Mouse (Mus musculus) erythroblast, adult 5-6 weeks (primary cell): ENCODE data around the gene Htr2b. TPM values are rescaled to one million over a fixed set of nuclear protein-coding genes. Genes with fewer than 3 reads are reported as not detected.

Experiments
- ATAC-seq: replicated peaks from 2 replicates; pipeline ENCODE4 v1.8.0; 2016; ENCODE audit warnings: moderate number of reproducible peaks, mild to moderate bottlenecking, moderate TSS enrichment, inconsistent platforms; ENCODE audit not compliant: poor library complexity, low FRiP score, severe bottlenecking
- total RNA-seq, 2 experiments: library from RNA; stranded (forward) in 1 of 2; stranded (reverse) in 1 of 2; fragments of 150-400 nt in 1 of 2; fragments of 200-764, 138-1000 nt in 1 of 2; gene quantifications; 2 replicates each; pipeline versions ENCODE4 v1.2.3 to v1.2.4; 2015 to 2017; ENCODE audit warnings: low replicate concordance in 2 of 2

Htr2b gene
- not detected in 2 replicates for total RNA-seq (2015; ENCODE audit: low replicate concordance)
- 0.42 TPM in 1 of 2 replicates, not detected in the other for total RNA-seq (2017; ENCODE audit: low replicate concordance)

DNA sequence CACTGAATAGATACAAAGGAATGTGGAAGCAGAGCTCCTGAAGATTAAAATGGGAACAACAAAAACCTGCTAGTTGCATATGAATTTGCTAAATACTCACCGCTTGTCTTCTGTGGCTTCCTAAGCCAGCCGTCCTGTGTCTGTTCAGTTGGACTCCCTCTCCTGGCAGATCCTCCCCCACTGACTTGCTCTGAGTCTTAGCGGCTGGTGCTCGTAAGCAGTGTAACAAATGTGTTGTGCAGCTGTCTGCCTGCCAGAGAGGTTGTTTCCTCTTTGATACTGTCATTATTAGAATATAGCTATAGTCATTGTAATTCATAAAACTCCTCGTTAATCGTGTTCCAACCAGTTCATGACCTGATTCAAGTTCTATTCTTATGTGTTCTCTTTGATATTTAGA lies at the start of gene Htr2b:
Htr2b (minus strand) TSS at position 192 of the 400 bp plus-strand sequence.
- ATAC-seq, result no peak

DNA sequence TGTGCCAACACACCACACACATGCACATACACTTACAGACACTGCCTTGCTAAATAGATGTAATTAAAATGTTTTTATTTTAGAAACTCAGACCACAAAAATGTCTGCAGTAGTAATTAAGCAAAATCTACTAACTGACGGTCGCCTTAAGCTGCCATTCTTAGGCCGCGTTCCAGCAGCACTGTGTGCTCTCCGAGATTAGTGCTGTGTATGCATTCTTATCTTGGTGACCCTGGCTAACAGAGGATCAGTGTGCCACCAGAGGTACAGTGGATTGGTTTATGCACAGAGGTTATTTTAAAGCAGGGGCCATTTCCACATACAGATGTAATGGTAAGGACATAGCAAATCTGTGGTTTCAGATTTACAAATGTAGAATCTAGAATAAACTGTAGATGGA lies 49.3 kb upstream of the Htr2b start:
- peak; percentile 91 for ATAC-seq

DNA sequence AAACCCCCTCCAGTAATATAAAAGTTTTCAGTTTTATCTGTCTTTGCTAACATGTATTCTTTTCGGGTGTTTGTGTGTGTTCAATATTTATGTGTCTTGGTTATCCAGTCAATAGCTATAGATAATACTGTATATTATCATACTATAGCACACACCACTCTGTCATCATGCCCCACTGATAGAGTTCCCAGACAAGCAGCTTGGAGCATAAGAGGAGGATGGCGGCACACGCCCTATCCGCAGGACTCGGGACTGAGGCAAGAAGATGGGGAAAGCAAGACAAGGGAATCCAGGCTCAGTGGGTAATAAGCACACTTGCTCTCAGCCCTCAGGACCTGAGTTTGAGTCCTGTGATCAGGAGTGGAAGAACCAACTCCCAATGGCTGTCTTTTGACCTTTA lies 48.7 kb upstream of the Htr2b start:
- ATAC-seq, result peak; percentile 81

- ATAC-seq, result 0 out of 2 replicates have a peak, but pooled peaks have one; percentile 26
Observed at GRCm38 (mm10) chr1:86160059-86160458, 48.3 kb upstream of the Htr2b start.

DNA sequence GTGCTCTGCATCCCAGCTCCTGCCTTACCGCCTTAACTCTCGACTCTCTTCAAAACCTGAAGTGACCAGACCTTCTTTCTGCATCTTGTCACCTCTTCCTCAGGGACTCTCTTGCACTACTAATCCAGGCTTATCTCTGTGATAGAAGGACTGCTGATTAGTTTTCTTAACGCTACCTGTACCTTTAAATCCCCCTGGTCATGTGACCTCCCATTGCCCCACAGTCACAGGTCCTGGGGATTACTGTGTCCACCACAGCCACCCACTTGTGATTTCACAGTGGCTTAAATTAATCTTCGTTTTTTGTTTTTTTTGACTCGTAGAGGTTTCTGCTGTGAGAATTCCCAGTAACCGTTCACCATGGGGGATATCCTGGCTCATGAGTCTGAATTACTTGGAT lies 44.8 kb upstream of the Htr2b start:
- no peak for ATAC-seq

DNA sequence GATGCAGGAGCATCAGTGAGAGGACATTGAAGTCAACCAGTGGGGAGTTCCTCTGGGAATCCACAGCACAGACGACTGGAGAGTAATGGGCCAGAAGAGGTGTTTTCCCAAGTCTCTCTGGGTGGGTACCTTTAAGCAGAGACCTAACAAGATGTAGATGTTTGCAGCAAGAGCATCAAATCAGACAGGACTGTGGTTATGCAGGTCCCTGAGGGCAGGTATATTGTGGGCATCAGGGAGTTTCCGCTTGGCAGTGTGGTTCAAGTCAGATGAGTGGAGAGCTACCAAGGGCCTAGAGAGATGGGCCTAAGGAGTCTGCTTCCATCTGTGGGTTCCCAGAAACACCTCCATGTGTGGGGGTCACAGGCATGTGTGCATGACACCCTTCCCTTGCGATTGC lies 44.3 kb upstream of the Htr2b start:
- no peak for ATAC-seq

GRCm38 (mm10) chr1:86154824-86155164 lies 43.0 kb upstream of the Htr2b start:
- ATAC-seq, result no peak

GRCm38 (mm10) chr1:86154133-86154823 lies 42.5 kb upstream of the Htr2b start, which contains the start of gene Armc9:
Armc9 (plus strand) TSS chr1:86154780.
- peak; percentile 98 for ATAC-seq

DNA sequence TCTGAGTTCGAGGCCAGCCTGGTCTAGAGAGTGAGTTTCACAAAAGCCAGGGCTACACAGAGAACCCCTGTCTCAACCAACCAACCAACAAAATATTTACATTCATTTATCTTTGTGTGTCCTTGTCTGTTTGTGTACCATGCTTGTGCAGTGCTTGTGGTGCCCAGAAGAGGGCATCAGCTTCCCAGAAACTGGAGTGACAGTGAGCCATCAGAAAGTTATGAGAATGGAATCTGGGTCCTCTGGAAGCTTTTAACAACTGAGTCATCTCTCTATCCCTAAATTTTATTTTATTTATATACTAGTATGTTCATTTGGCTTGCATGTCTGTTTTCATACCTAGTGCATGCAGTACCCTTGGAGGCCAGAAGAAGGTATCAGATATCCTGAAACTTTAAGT lies 40.8 kb upstream of the Htr2b start:
- ATAC-seq, result no peak

DNA sequence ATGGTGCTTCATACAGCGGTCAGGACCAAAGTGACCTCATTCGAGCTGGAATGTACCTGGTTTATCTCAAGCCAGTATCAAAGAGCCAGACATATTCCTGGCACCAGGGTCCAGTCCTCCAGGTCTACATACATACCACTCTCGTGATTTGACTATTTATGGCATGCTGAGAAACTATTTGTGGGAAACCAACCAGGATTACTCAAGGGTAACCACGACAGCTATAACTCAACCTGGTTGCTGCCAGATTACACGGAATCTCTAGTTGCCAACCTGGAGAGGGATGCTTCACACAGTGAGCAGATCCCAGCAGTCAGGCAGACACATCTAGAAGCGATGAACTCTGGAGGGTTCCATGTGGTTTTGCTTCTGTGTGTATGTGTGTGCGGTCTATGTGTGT lies 39.6 kb upstream of the Htr2b start:
- no peak for ATAC-seq

- ATAC-seq, result no peak
Observed at GRCm38 (mm10) chr1:86150929-86151328, 39.2 kb upstream of the Htr2b start.

GRCm38 (mm10) chr1:86148161-86148560 lies 36.4 kb upstream of the Htr2b start:
- ATAC-seq, result no peak

DNA sequence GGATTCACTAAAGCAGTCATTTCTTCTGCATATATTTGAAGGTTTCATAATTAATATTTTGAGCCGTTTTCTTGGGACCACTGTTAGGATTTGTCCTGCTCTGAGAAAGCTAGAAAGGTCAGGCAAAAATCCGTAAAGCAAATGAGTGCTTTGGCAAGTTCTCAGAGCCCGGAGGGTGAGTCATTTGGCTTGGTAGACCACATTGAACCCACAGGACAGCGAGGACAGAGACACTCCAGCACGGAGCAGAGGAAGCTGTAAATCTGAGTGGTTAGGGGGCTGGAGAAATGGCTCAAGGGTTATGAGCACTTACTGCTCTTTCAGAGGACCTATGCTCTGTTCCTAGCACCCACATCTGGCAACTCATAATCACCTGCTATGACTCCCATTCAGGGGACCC lies 35.8 kb upstream of the Htr2b start:
- no peak for ATAC-seq

GRCm38 (mm10) chr1:86146293-86146692 lies 34.5 kb upstream of the Htr2b start:
- no peak for ATAC-seq

DNA sequence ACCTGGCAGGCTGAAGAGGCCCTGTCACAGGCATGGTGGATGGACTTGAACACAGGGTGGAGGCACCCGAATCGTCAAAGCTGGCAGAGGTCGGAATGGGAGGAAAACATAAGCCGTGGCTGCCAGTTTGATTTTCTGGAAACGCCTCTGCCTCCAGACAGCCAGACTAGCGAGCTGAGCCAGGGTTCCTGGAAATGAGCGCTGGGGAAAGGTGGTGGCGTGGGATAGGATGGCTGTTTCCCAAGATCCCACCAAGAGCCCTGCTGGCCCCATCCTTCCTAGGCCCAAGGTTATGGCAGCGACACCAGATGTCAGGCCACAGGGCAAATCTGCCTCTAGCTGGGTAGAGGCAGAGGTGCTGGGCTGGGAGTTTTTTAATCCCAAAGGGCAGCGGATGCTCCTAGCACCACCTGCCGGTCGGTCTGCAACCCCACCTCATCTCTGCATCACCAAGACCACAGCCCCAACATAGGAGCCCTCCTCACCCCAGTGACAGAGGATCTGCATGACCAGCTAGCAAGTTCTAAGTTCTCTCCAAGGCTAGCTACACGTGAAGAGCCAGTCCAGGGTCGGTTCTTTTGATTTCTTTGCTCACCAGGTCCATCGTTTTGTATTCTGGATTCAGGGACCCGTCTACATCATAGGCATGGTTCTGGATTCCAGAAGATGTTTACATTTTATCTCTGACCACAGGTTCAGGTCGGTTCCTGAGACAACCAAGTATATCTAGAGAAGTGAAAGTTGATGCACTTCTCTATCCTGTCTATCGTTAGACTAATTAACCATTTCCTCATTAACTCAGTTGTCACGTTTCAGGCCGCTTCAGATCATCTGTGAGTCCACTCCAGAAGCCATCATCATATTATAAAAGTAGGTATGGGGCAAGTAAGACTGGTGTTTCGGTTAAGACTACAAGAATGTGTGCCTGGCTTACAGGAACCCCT lies 32.5 kb upstream of the Htr2b start:
- no peak for ATAC-seq

DNA sequence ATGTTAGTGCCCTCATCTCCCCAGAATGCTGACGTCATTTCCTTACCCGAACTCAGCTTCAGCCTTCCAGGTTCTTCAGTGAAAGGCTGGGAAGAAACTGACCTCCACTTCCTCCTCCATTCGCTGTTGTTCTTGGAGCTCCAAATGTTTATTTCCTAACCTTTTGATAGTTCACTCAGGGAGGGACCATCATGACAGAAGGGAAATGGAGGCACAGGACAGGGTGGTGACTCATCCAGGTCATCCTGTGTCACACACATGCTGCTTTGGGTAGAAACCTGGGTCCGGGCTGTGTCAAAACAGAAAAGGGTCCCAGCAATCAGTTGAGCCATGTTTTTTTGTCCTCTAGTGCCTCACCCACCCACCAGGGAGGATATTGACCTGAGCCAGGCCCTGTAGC lies 31.4 kb upstream of the Htr2b start:
- no peak for ATAC-seq

- ATAC-seq, result no peak
Observed at GRCm38 (mm10) chr1:86141081-86141480, 29.3 kb upstream of the Htr2b start.

- ATAC-seq, result no peak
Observed at GRCm38 (mm10) chr1:86135315-86135714, 23.5 kb upstream of the Htr2b start.

GRCm38 (mm10) chr1:86133337-86133736 lies 21.6 kb upstream of the Htr2b start, which contains the start of gene Gm21972:
Gm21972 (plus strand) TSS chr1:86133637.
- no peak for ATAC-seq

- ATAC-seq, result no peak
Observed at GRCm38 (mm10) chr1:86126036-86126435, 14.3 kb upstream of the Htr2b start.

GRCm38 (mm10) chr1:86119549-86119948 lies 7.8 kb upstream of the Htr2b start:
- ATAC-seq, result no peak
